Mouse (Mus musculus) bone marrow macrophage, adult 2 months (primary cell): ENCODE data around the gene Calb2. TPM values are rescaled to one million over a fixed set of nuclear protein-coding genes. Genes with fewer than 3 reads are reported as not detected.

ENCODE experiments used
- H3K27ac ChIP-seq: 2 replicates; pipeline ENCODE4 v1.5.1; 2012; ENCODE audit warnings: low read depth, low read length; ENCODE audit not compliant: insufficient read depth
- H3K4me1 ChIP-seq: 2 replicates; pipeline ENCODE4 v1.6.1; 2012; ENCODE audit warnings: low read length; ENCODE audit not compliant: control insufficient read depth, insufficient read depth
- H3K4me3 ChIP-seq: 2 replicates; pipeline ENCODE4 v1.5.1; 2012; ENCODE audit warnings: mild to moderate bottlenecking, low read length, moderate library complexity; ENCODE audit not compliant: insufficient read depth
- CTCF ChIP-seq: IDR thresholded peaks from 2 replicates; pipeline ENCODE4 v1.5.1; 2012; ENCODE audit warnings: low read depth, mild to moderate bottlenecking, low read length, moderate library complexity
- POLR2A ChIP-seq: IDR thresholded peaks from 2 replicates; pipeline ENCODE4 v1.6.1; 2012; ENCODE audit warnings: mild to moderate bottlenecking, low read depth, low read length, borderline replicate concordance
- polyA plus RNA-seq: library from polyadenylated mRNA; stranded (reverse); fragments of >200 nt; gene quantifications from 2 replicates; pipeline ENCODE4 v1.2.4, GENCODE M21; 2012; ENCODE audit not compliant: missing spikeins, insufficient read depth, insufficient read length

Calb2 gene
- polyA plus RNA-seq, result not detected in 2 replicates

- H3K27ac ChIP-seq, result no peak within 1 kb of the TSS
- TF ChIP-seq POLR2A (no peak), CTCF (peak; percentile 46)
- no peak within 1 kb of the TSS for H3K4me3 ChIP-seq
- no peaks in the 10 kb centered on the region for H3K4me1 ChIP-seq
Observed at GRCm38 (mm10) chr8:110168046-110168445, at the start of gene Calb2. TSS of gene Calb2 (minus strand) at chr8:110168210.

GRCm38 (mm10) chr8:110217681-110218131 lies 49.7 kb upstream of the Calb2 start:
- peaks cover 4% of the 10 kb centered on the region; the same call in 1 of the 2 replicates for H3K4me1 ChIP-seq
- no peak for TF ChIP-seq CTCF
- no peak overlapping the region; the same call in 1 of the 2 replicates for H3K27ac ChIP-seq

GRCm38 (mm10) chr8:110217198-110217597 lies 49.2 kb upstream of the Calb2 start:
- H3K4me1 ChIP-seq, result peaks cover 4% of the 10 kb centered on the region; the same call in 1 of the 2 replicates
- no peak for TF ChIP-seq POLR2A
- no peak for TF ChIP-seq CTCF
- peak overlapping the region; percentile 4; the same call in 1 of the 2 replicates for H3K4me3 ChIP-seq
- H3K27ac ChIP-seq, result no peak overlapping the region

More at GRCm38 (mm10) chr8:110217681-110218131, 49.7 kb upstream of the Calb2 start:
- H3K4me3 ChIP-seq, result peak overlapping the region; percentile 78

- TF ChIP-seq CTCF (no peak), POLR2A (no peak)
- Histone ChIP-seq H3K4me1 (peaks cover 4% of the 10 kb centered on the region; the same call in 1 of the 2 replicates), H3K4me3 (no peak overlapping the region), H3K27ac (no peak overlapping the region)
Observed at GRCm38 (mm10) chr8:110216253-110216652, 48.2 kb upstream of the Calb2 start.

- peaks cover 4% of the 10 kb centered on the region; the same call in 1 of the 2 replicates for H3K4me1 ChIP-seq
- no peak within 1 kb of the TSS for H3K27ac ChIP-seq
- TF ChIP-seq POLR2A (no peak), CTCF (no peak)
- no peak within 1 kb of the TSS for H3K4me3 ChIP-seq
Observed at GRCm38 (mm10) chr8:110215365-110215764, 47.4 kb upstream of the Calb2 start, which contains the start of gene Cmtr2. TSS of gene Cmtr2 (plus strand) at chr8:110215665.

GRCm38 (mm10) chr8:110201806-110202205 lies 33.8 kb upstream of the Calb2 start:
- no peak overlapping the region for H3K27ac ChIP-seq
- TF ChIP-seq CTCF (no peak), POLR2A (no peak)
- H3K4me3 ChIP-seq, result no peak overlapping the region
- no peaks in the 10 kb centered on the region for H3K4me1 ChIP-seq

- no peak for TF ChIP-seq CTCF
- no peak for TF ChIP-seq POLR2A
- no peaks in the 10 kb centered on the region for H3K4me1 ChIP-seq
- no peak overlapping the region for H3K27ac ChIP-seq
- no peak overlapping the region for H3K4me3 ChIP-seq
Observed at GRCm38 (mm10) chr8:110196678-110197077, 28.7 kb upstream of the Calb2 start.

GRCm38 (mm10) chr8:110188961-110189750 lies 21.1 kb upstream of the Calb2 start:
- Histone ChIP-seq H3K4me1 (no peaks in the 10 kb centered on the region), H3K27ac (no peak overlapping the region), H3K4me3 (no peak overlapping the region)
- TF ChIP-seq POLR2A, result no peak
- no peak for TF ChIP-seq CTCF

- H3K4me3 ChIP-seq, result no peak overlapping the region
- TF ChIP-seq POLR2A (no peak), CTCF (no peak)
- H3K27ac ChIP-seq, result no peak overlapping the region
- H3K4me1 ChIP-seq, result no peaks in the 10 kb centered on the region
Observed at GRCm38 (mm10) chr8:110185538-110185937, 17.5 kb upstream of the Calb2 start.

GRCm38 (mm10) chr8:110183748-110184147 lies 15.7 kb upstream of the Calb2 start:
- TF ChIP-seq CTCF (no peak), POLR2A (no peak)
- no peaks in the 10 kb centered on the region for H3K4me1 ChIP-seq
- no peak overlapping the region for H3K4me3 ChIP-seq
- H3K27ac ChIP-seq, result no peak overlapping the region
